Comparison of ENCODE assay signal across 10 mouse cellular contexts in the genomic region with DNA sequence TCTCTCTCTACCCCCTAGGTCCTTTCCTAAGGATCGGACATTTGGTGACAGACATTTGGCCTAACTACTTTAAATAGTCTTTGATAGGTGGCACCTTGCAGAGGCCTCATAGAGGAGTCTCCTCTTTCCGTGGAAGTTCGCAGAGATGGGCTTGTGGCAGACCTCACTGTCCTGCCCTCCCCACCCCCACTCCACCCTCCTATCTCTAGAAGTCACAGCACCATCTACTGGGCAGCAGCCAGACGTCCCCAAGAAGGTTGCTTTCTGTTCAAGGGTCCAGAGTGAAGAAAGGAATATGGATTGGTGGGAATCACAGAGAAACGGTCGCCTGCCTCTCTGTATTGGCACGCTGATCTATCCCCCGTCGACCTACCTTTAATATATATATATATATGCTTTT.
DNase-seq lines count a peak whose midpoint lies in the region; ATAC-seq and TF ChIP-seq lines count a peak whose summit lies in the region.
"Had no signal": no experiment of that assay in that cellular context is flagged by ENCODE, and none has a peak within 500 bp of the region (broad histone marks: within the 10 kb centered on the region; RNA-seq: fewer than 3 reads in every experiment).

No protein-coding gene starts in this region.

- TF ChIP-seq POLR2A in cerebellum, adult 2 months (IDR thresholded peaks at IDR 0.05; ENCODE audit: borderline replicate concordance, insufficient read depth, low read length) = no peak
- no peak for TF ChIP-seq POLR2A in lung, adult 2 months (IDR thresholded peaks at IDR 0.05; ENCODE audit: borderline replicate concordance, extremely low read depth, low read depth, low read length)

- TF ChIP-seq CTCF in cerebellum, adult 2 months (IDR thresholded peaks at IDR 0.05; ENCODE audit: borderline replicate concordance, insufficient read depth, low read depth, low read length) = peak; percentile 49; the same call in 1 of the 2 replicates
- peak; percentile 44 for TF ChIP-seq CTCF in lung, adult 2 months (IDR thresholded peaks at IDR 0.05; ENCODE audit: insufficient read depth, low read length)

- no peak overlapping the region for H3K4me2 ChIP-seq in embryonic facial prominence, embryonic 14.5 days (ENCODE audit: low read depth, low read length)
- H3K4me2 ChIP-seq: limb, embryonic 15.5 days had no signal

- no peak for DNase-seq in cerebellum, adult 2 months
- no peak for DNase-seq in cerebellum, adult 9-10 months
- no peak for DNase-seq in lung, adult 2 months
- DNase-seq in lung, adult 18-20 months = no peak
- peak; percentile 86 for DNase-seq in embryonic facial prominence, embryonic 14.5 days (ENCODE audit: low spot score)
- peak; percentile 81 for DNase-seq in kidney, postnatal 25 days
- DNase-seq in retina, postnatal 7 days (ENCODE audit: low read depth, low spot score) = peak; percentile 49
- no peak for DNase-seq in layer of hippocampus, adult 9-11 months

- H3K36me3 ChIP-seq in embryonic facial prominence, embryonic 14.5 days (ENCODE audit: control insufficient read depth, insufficient read depth, low read length) = no peaks in the 10 kb centered on the region
- H3K36me3 ChIP-seq: limb, embryonic 15.5 days had no signal

- 11% methylated on average over 9 of the region's 9 CpGs for WGBS in cerebellum, adult 2 months
- 9% methylated on average over 9 of the region's 9 CpGs for WGBS in lung, adult 2 months
- WGBS in embryonic facial prominence, embryonic 14.5 days = 13% methylated on average over 9 of the region's 9 CpGs

- no peak for ATAC-seq in embryonic facial prominence, embryonic 14.5 days (ENCODE audit: low read depth)

- no peak overlapping the region for H3K4me3 ChIP-seq in cerebellum, adult 2 months (replicated peaks; ENCODE audit: insufficient read depth, low read depth, low read length)
- H3K4me3 ChIP-seq in lung, adult 2 months (replicated peaks; ENCODE audit: extremely low read depth, low read depth, low read length) = no peak overlapping the region
- H3K4me3 ChIP-seq in embryonic facial prominence, embryonic 14.5 days (ENCODE audit: low read depth, low read length) = no peak overlapping the region
- H3K4me3 ChIP-seq: erythroblast, embryonic 14.5 days; limb, embryonic 15.5 days had no signal

- H3K9ac ChIP-seq in embryonic facial prominence, embryonic 14.5 days (ENCODE audit: low read depth, low read length) = no peak overlapping the region
- H3K9ac ChIP-seq: limb, embryonic 15.5 days had no signal

- no peaks in the 10 kb centered on the region; the same call in 1 of the 2 replicates for H3K27me3 ChIP-seq in cerebellum, adult 2 months (ENCODE audit: control insufficient read depth, insufficient read depth, low read length)
- peaks cover 69% of the 10 kb centered on the region for H3K27me3 ChIP-seq in embryonic facial prominence, embryonic 14.5 days (replicated peaks; ENCODE audit: control insufficient read depth, insufficient read depth, low read length)

- no peak overlapping the region for H3K27ac ChIP-seq in cerebellum, adult 2 months (ENCODE audit: insufficient read depth, low read length)
- H3K27ac ChIP-seq in embryonic facial prominence, embryonic 14.5 days (replicated peaks; ENCODE audit: low read depth, low read length) = no peak overlapping the region
- H3K27ac ChIP-seq: limb, embryonic 15.5 days had no signal

- H3K9me3 ChIP-seq in embryonic facial prominence, embryonic 14.5 days (ENCODE audit: control insufficient read depth, low read length) = no peaks in the 10 kb centered on the region
- H3K9me3 ChIP-seq: limb, embryonic 15.5 days had no signal

- no peaks in the 10 kb centered on the region for H3K4me1 ChIP-seq in cerebellum, adult 2 months (ENCODE audit: control insufficient read depth, insufficient read depth, low read length)
- H3K4me1 ChIP-seq in lung, adult 2 months (ENCODE audit: control insufficient read depth, insufficient read depth, low read length) = no peaks in the 10 kb centered on the region
- peaks cover 20% of the 10 kb centered on the region for H3K4me1 ChIP-seq in embryonic facial prominence, embryonic 14.5 days (ENCODE audit: control insufficient read depth, insufficient read depth, low read length)

Comparison
In these comparisons a context has a peak if more than half of its experiments do, and no peak if none do; other contexts are left out.
1. DNase-seq: peak in embryonic facial prominence, embryonic 14.5 days (single experiment), kidney, postnatal 25 days (2 of 2) and retina, postnatal 7 days (single experiment); none in cerebellum, adult 2 months (0 of 2), cerebellum, adult 9-10 months (single experiment), lung, adult 2 months (single experiment), lung, adult 18-20 months (0 of 2) and layer of hippocampus, adult 9-11 months (single experiment).